Mouse (Mus musculus) kidney, postnatal 36 days (tissue): ENCODE data around the gene Plscr4.

Experiments
- DNase-seq, 2 experiments: peaks; one replicate each; pipeline ENCODE4 v3.0.0; 2021 to 2022; ENCODE audit warnings: mixed read lengths in 2 of 2

Plscr4 gene

GRCm38 (mm10) chr9:92511696-92512095 lies 54.5 kb downstream of the Plscr4 start:
- DNase-seq, result no peak

- DNase-seq, result peak in 1 of 2 experiments; percentile 52
These were observed 59.9 kb downstream of the Plscr4 start for GRCm38 (mm10) chr9:92517036-92517435.

- peak; percentile 19 to 54 for DNase-seq
These were observed 63.6 kb downstream of the Plscr4 start for GRCm38 (mm10) chr9:92520751-92521150.

GRCm38 (mm10) chr9:92524506-92524905 lies 67.3 kb downstream of the Plscr4 start:
- peak; percentile 14 to 19 for DNase-seq

GRCm38 (mm10) chr9:92530055-92530454 lies 72.9 kb downstream of the Plscr4 start:
- DNase-seq, result no peak

- DNase-seq, result no peak
These were observed 80.6 kb downstream of the Plscr4 start for GRCm38 (mm10) chr9:92537735-92538134.

- DNase-seq, result no peak
These were observed 81.0 kb downstream of the Plscr4 start for GRCm38 (mm10) chr9:92538216-92538615.
